Mouse (Mus musculus): ENCODE results near the gene Tmem161a.

Gene Tmem161a

GRCm38 (mm10) chr8:70163316-70163715, 8.8 kb upstream of the Tmem161a start:
- DNase-seq, result no peak

GRCm38 (mm10) chr8:70166504-70167110, 5.5 kb upstream of the Tmem161a start:
- DNase-seq, result peak; percentile 67

GRCm38 (mm10) chr8:70170116-70170515, 2.0 kb upstream of the Tmem161a start:
- DNase-seq, result no peak

GRCm38 (mm10) chr8:70170748-70171147, 1.4 kb upstream of the Tmem161a start:
- peak; percentile 57 for DNase-seq

GRCm38 (mm10) chr8:70171240-70171639, 916 bp upstream of the Tmem161a start:
- DNase-seq, result no peak

GRCm38 (mm10) chr8:70173320-70173719, 1.2 kb downstream of the Tmem161a start:
- DNase-seq, result no peak

GRCm38 (mm10) chr8:70174079-70174478, 1.9 kb downstream of the Tmem161a start:
- DNase-seq, result no peak

- DNase-seq, result no peak
These were observed 6.1 kb downstream of the Tmem161a start for GRCm38 (mm10) chr8:70178231-70178630.

GRCm38 (mm10) chr8:70179082-70179481, 6.9 kb downstream of the Tmem161a start:
- no peak for DNase-seq

- DNase-seq, result no peak
These were observed 9.2 kb downstream of the Tmem161a start for GRCm38 (mm10) chr8:70181212-70181902.

GRCm38 (mm10) chr8:70181903-70182252, 9.7 kb downstream of the Tmem161a start:
- no peak for DNase-seq

- no peak for DNase-seq
These were observed 11.0 kb downstream of the Tmem161a start for GRCm38 (mm10) chr8:70183194-70183593.

GRCm38 (mm10) chr8:70188707-70189106, 16.6 kb downstream of the Tmem161a start:
- DNase-seq, result peak; percentile 88

- DNase-seq, result peak; percentile 68
These were observed 21.1 kb downstream of the Tmem161a start for GRCm38 (mm10) chr8:70193238-70193637.

GRCm38 (mm10) chr8:70194191-70194590, 22.0 kb downstream of the Tmem161a start:
- no peak for DNase-seq

GRCm38 (mm10) chr8:70195762-70196161, 23.6 kb downstream of the Tmem161a start:
- DNase-seq, result no peak

GRCm38 (mm10) chr8:70197603-70198002, 25.4 kb downstream of the Tmem161a start:
- DNase-seq, result peak; percentile 49

- peak; percentile 57 for DNase-seq
These were observed 28.0 kb downstream of the Tmem161a start for GRCm38 (mm10) chr8:70200098-70200681.

- DNase-seq, result no peak
These were observed 29.3 kb downstream of the Tmem161a start for GRCm38 (mm10) chr8:70201417-70201816.

GRCm38 (mm10) chr8:70203072-70203471, 30.9 kb downstream of the Tmem161a start:
- no peak for DNase-seq

GRCm38 (mm10) chr8:70204757-70205156, 32.6 kb downstream of the Tmem161a start:
- no peak for DNase-seq

GRCm38 (mm10) chr8:70208130-70208529, 36.0 kb downstream of the Tmem161a start:
- peak; percentile 53 for DNase-seq

- peak; percentile 40 for DNase-seq
These were observed 38.4 kb downstream of the Tmem161a start for GRCm38 (mm10) chr8:70210538-70210937.

- DNase-seq, result peak; percentile 3
These were observed 39.1 kb downstream of the Tmem161a start for GRCm38 (mm10) chr8:70211275-70211674.
